Mouse (Mus musculus) erythroblast, embryonic 14.5 days (primary cell): ENCODE data around the gene Rprd1b.

ENCODE experiments used
- GATA1 ChIP-seq: IDR thresholded peaks from 2 replicates; pipeline ENCODE4 v1.6.1; 2012; ENCODE audit warnings: low read length, inconsistent platforms, mixed read lengths
- TAL1 ChIP-seq: IDR thresholded peaks from 3 replicates; pipeline ENCODE4 v1.6.1; 2012; ENCODE audit warnings: low read length, inconsistent platforms, mixed read lengths

DNA sequence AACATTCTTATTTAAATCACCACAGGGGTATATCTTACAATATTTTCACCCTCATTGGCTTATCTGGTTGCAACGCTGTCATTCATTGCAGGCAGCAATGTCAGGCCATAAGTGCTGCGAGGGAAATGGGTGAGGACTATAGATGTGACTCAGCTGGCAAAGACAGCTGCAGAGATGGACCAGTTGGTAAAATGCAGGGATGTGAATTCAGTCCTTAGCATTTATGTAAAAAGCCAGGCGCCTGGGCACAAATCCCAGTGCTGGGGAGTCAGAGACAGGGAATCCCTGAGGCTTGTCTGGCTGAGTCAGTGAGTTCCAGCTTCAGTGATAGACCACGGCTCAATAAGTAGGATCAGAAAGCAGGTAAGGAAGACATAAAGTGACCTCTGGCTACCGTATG lies 73.5 kb downstream of the Rprd1b start:
- TF ChIP-seq TAL1 (no peak), GATA1 (no peak)
